ENCODE assay signal across 15 mouse cellular contexts in the genomic region with DNA sequence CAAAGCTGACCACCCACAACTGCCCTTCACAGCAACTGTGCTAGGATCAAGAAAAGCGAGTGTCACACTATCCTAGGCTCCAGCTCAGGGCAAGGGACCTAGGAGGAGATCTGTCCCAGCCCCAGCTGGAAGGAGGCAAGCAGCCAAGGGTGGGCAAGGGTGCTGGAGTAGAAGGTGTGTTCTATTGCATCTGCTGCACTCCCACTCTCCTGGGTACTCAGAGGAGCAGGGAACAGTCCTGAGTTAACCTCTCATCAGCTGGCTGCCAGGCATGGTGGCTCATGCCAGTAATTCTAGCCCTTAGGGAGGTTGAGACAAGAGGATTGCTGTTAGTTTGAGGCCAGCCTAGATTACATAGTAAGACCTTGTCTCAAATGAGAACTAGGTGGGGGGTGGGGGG. TPM values are rescaled to one million over a fixed set of nuclear protein-coding genes. Genes with fewer than 3 reads are reported as not detected.
DNase-seq lines count a peak whose midpoint lies in the region.
"Had no signal": no experiment of that assay in that cellular context is flagged by ENCODE, and none has a peak within 500 bp of the region (broad histone marks: within the 10 kb centered on the region; RNA-seq: fewer than 3 reads in every experiment).

No protein-coding gene starts in this region.

- intact Hi-C loops in heart, postnatal 10 days (cut with DNase I) = loop anchor here (10.0 kb wide), 1 partner anchor 285 kb away; no protein-coding TSS in a partner anchor

- peak; percentile 33 for DNase-seq in adrenal gland, adult 2 months
- DNase-seq in adrenal gland, adult 18-20 months (ENCODE audit: low spot score in 2 of 2) = no peak
- DNase-seq in cerebellum, postnatal 14 days = peak; percentile 46 to 62
- DNase-seq in cerebellum, postnatal 25 days = no peak
- peak; percentile 24 to 40 for DNase-seq in heart, postnatal 10 days
- DNase-seq in heart, adult 8-10 months (ENCODE audit: low spot score) = no peak
- DNase-seq in adipocyte (ENCODE audit: low spot score) = peak; percentile 66
- no peak for DNase-seq in right cerebral cortex, postnatal 36 days (ENCODE audit: low spot score in 2 of 2)
- DNase-seq: B cell, adult 2 months; cerebellum, adult 2 months; cerebellum, postnatal 36 days; forebrain, postnatal 0 days; gastrocnemius, postnatal 25 days; heart, adult 11 months; kidney, adult 2 months had no signal

RNA-seq across cellular contexts. Expression of a gene that starts 8.3 kb away (rescaled TPM):
- 10 to 100 TPM; 70.2 to 71.5 TPM for total RNA-seq in adrenal gland, adult 2 months (2021)
- polyA plus RNA-seq in adrenal gland, adult 2 months (2012; rRNA removed) = 104 and 124 TPM in 2 replicates
- total RNA-seq in adrenal gland, adult 18-20 months (2021) = 10 to 100 TPM; 63.5 to 64.0 TPM
- total RNA-seq in heart, postnatal 10 days (2021) = 10 to 100 TPM; 51.7 to 54.3 TPM
- total RNA-seq in heart, adult 8-10 months (2022) = 10 to 100 TPM; 44.5 to 54.2 (median 47.1) TPM

RNA-seq across cellular contexts. Expression of a gene that starts 32.8 kb away (rescaled TPM):
- total RNA-seq in adrenal gland, adult 2 months (2021) = 10 to 100 TPM; 17.5 to 25.5 TPM
- polyA plus RNA-seq in adrenal gland, adult 2 months (2012; rRNA removed) = 18.3 and 18.8 TPM in 2 replicates
- 10 to 100 TPM; 19.9 to 22.7 TPM for total RNA-seq in adrenal gland, adult 18-20 months (2021)
- total RNA-seq in heart, postnatal 10 days (2021) = 10 to 100 TPM; 27.2 to 28.5 TPM
- 10 to 100 TPM; 13.3 to 15.1 (median 13.8) TPM for total RNA-seq in heart, adult 8-10 months (2022)

Comparison
In these comparisons a context has a peak if more than half of its experiments do, and no peak if none do; other contexts are left out.
1. DNase-seq: peak in adrenal gland, adult 2 months (single experiment), cerebellum, postnatal 14 days (2 of 2), heart, postnatal 10 days (2 of 2) and adipocyte (single experiment); none in adrenal gland, adult 18-20 months (0 of 2), cerebellum, postnatal 25 days (0 of 2), heart, adult 8-10 months (single experiment) and right cerebral cortex, postnatal 36 days (0 of 2).